Mouse (Mus musculus): ENCODE data around the gene Gm6793. TPM values are rescaled to one million over a fixed set of nuclear protein-coding genes. Genes with fewer than 3 reads are reported as not detected.
A peak's percentile ranks its signal among the peaks of the same experiment; 100 is the strongest.

The Gm6793 gene
- total RNA-seq, 2 experiments from 2014 or later, result not detected

GRCm38 (mm10) chr8:112010997-112011815 lies 3.6 kb downstream of the Gm6793 start, which contains the start of the genes Kars and Terf2ip:
TSS of gene Kars (minus strand) at chr8:112011323.
TSS of gene Terf2ip (plus strand) at chr8:112011398.
- intact Hi-C loops (cut with DNase I), result no loop called here
- DNase-seq, result peak; percentile 96
- TF ChIP-seq CTCF (IDR thresholded peaks at IDR 0.05), result no peak
- peak within 1 kb of the TSS; percentile 91 for H3K27ac ChIP-seq
- peak within 1 kb of the TSS; percentile 99 for H3K4me3 ChIP-seq

DNA sequence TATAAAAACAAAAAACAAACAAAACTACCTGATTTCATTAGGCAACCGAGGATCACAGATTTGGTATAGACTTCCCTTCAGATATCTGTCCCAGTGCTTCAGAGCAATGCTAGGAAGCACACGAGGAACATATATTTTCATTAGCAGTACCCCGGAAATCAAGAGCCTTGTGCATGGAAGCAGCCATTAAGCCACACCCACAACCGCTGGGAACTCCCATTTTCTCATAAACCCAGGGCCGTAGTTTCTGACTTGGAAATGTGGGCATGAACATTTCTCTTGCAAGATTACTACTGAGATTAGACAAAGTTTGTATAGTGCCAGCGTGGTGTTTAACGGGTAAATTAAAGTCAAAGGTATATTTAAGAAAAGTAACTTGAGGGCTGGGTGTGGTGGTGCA lies 5.3 kb downstream of the Gm6793 start:
- no peak overlapping the region for H3K27ac ChIP-seq
- no peak overlapping the region for H3K4me3 ChIP-seq
- no peak for TF ChIP-seq CTCF (IDR thresholded peaks at IDR 0.05)
- DNase-seq, result no peak
- intact Hi-C loops (cut with DNase I), result no loop called here

DNA sequence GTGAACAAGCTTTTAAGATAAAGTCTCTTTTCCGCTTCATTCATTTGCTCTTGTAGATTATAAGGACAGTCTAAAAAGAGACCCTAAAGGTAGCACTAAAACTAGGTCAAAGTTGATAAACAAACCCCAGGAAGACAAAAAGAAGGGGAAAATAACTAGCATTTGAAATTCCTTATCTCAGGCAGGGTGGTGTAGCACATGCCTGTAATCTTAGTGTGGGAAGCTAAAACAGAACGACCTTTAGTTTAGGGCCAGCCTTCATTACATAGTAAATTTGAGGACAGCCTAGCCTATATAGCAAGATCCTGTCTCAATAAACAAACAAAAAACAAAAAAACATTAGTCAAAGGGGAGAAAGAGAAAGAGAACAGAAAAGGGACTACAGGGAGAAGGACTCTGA lies 7.2 kb downstream of the Gm6793 start:
- Histone ChIP-seq H3K4me3 (no peak overlapping the region), H3K27ac (no peak overlapping the region)
- DNase-seq, result no peak
- intact Hi-C loops (cut with DNase I), result no loop called here
- TF ChIP-seq CTCF (IDR thresholded peaks at IDR 0.05), result no peak

GRCm38 (mm10) chr8:112005601-112006000 lies 9.2 kb downstream of the Gm6793 start:
- intact Hi-C loops (cut with DNase I), result no loop called here
- DNase-seq, result peak; percentile 62
- Histone ChIP-seq H3K4me3 (peak overlapping the region; percentile 5; the same call in 1 of the 2 replicates), H3K27ac (peak overlapping the region; percentile 85)
- no peak for TF ChIP-seq CTCF (IDR thresholded peaks at IDR 0.05)

GRCm38 (mm10) chr8:112004754-112005153 lies 10.1 kb downstream of the Gm6793 start:
- no peak overlapping the region for H3K4me3 ChIP-seq
- H3K27ac ChIP-seq, result 0 out of 2 replicates have a peak overlapping the region, but pooled peaks have one; percentile 85
- intact Hi-C loops (cut with DNase I), result no loop called here
- no peak for DNase-seq
- no peak for TF ChIP-seq CTCF (IDR thresholded peaks at IDR 0.05)

- Histone ChIP-seq H3K27ac (peak overlapping the region; percentile 91; the same call in 1 of the 2 replicates), H3K4me3 (peak overlapping the region; percentile 79)
- no peak for TF ChIP-seq CTCF (IDR thresholded peaks at IDR 0.05)
- intact Hi-C loops (cut with DNase I), result loop anchor here (5.0 kb wide), 1 partner anchor 50 kb away; the partner anchor contains the start of gene Gabarapl2
- DNase-seq, result no peak
Observed at GRCm38 (mm10) chr8:111992703-111993039, 22.2 kb downstream of the Gm6793 start.

- TF ChIP-seq CTCF (IDR thresholded peaks at IDR 0.05), result peak; percentile 4; the same call in 1 of the 2 replicates
- DNase-seq, result peak; percentile 91
- H3K27ac ChIP-seq, result peak within 1 kb of the TSS; percentile 91
- intact Hi-C loops (cut with DNase I), result loop anchor here (5.0 kb wide), 1 partner anchor 50 kb away; the partner anchor contains the start of gene Gabarapl2
- H3K4me3 ChIP-seq, result peak within 1 kb of the TSS; percentile 79
Observed at GRCm38 (mm10) chr8:111992013-111992702, 22.7 kb downstream of the Gm6793 start, which contains the start of gene Adat1. TSS of gene Adat1 (minus strand) at chr8:111992302.

DNA sequence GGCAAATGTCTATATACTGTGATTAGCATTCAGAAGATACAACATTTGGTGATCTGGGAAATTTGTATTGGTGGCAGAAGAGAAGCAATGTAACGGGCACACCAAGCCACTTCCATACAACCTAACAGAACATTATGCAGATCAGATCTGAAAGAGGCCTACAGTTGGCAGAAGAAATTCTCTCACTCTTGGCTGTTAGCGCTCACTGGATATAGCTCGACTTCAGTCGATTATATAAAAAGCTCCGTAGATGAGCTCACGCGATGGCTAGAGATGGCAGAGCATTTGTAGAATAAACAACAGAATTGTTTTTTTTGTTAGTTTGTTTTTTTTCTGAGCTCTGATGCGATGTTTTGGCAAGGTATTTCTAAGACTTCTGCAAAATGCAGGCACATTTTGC lies 23.6 kb downstream of the Gm6793 start:
- no peak for TF ChIP-seq CTCF (IDR thresholded peaks at IDR 0.05)

GRCm38 (mm10) chr8:111989911-111990310 lies 24.9 kb downstream of the Gm6793 start:
- DNase-seq, result peak; percentile 78
- intact Hi-C loops (cut with DNase I), result loop anchor here (2.0 to 5.0 kb wide), 2 partner anchors 48 to 109 kb away; partner anchors contain the start of gene Gabarapl2
- peak; percentile 88 for TF ChIP-seq CTCF (IDR thresholded peaks at IDR 0.05)
- peak overlapping the region; percentile 33 for H3K4me3 ChIP-seq
- no peak overlapping the region for H3K27ac ChIP-seq

More for the DNA sequence above, 23.6 kb downstream of the Gm6793 start:
- intact Hi-C loops (cut with DNase I), result loop anchor here (2.0 to 5.0 kb wide), 2 partner anchors 49 to 110 kb away; partner anchors contain the start of gene Gabarapl2
- peak overlapping the region; percentile 79 for H3K4me3 ChIP-seq
- no peak for DNase-seq
- H3K27ac ChIP-seq, result no peak overlapping the region; the same call in 1 of the 2 replicates

- H3K27ac ChIP-seq, result no peak overlapping the region
- intact Hi-C loops (cut with DNase I), result loop anchor here (5.0 kb wide), 1 partner anchor 37 kb away; no protein-coding TSS in a partner anchor
- no peak for TF ChIP-seq CTCF (IDR thresholded peaks at IDR 0.05)
- no peak for DNase-seq
- no peak overlapping the region for H3K4me3 ChIP-seq
Observed at GRCm38 (mm10) chr8:111984511-111984910, 30.3 kb downstream of the Gm6793 start.

DNA sequence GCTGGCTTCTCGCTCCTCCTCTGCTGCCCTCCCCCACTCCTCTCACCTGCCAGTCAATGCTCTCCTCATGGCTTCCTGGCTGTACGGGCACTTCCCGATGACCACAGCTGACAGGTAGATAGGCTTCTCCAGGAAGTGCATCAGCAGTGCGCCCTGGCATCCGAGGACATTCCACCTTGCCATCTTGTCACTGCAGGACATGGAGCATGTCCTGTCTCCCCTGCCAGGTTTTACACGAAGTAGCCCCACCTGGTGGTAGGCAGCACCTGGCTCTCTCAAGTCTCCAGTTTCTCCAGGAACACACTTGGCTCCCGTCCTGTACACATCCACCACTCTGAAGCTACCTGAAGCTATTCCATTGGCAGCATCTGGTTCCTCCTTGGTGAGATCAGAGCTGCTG lies 32.7 kb downstream of the Gm6793 start:
- DNase-seq, result no peak
- Histone ChIP-seq H3K4me3 (no peak overlapping the region), H3K27ac (no peak overlapping the region)
- peak; percentile 4; the same call in 1 of the 2 replicates for TF ChIP-seq CTCF (IDR thresholded peaks at IDR 0.05)
- intact Hi-C loops (cut with DNase I), result loop anchor here (5.0 kb wide), 1 partner anchor 35 kb away; no protein-coding TSS in a partner anchor

- no peak for DNase-seq
- no peak for TF ChIP-seq CTCF (IDR thresholded peaks at IDR 0.05)
- intact Hi-C loops (cut with DNase I), result no loop called here
- Histone ChIP-seq H3K4me3 (no peak overlapping the region), H3K27ac (no peak overlapping the region)
Observed at GRCm38 (mm10) chr8:111978147-111978546, 36.7 kb downstream of the Gm6793 start.
